Mouse (Mus musculus) cerebellum, adult 2 months (tissue): Measurements from ENCODE around the gene Inhbe.

ENCODE experiments used
- CTCF ChIP-seq: fragments of 200-500 bp; IDR thresholded peaks from 2 replicates; pipeline ENCODE4 v1.5.1; 2011; ENCODE audit warnings: low read depth, mild to moderate bottlenecking, control low read depth, low read length, moderate library complexity, borderline replicate concordance; ENCODE audit not compliant: insufficient read depth
- POLR2A ChIP-seq: fragments of 200-500 bp; IDR thresholded peaks from 2 replicates; pipeline ENCODE4 v1.6.1; 2011; ENCODE audit warnings: low read length, control low read depth, borderline replicate concordance; ENCODE audit not compliant: insufficient read depth

DNA sequence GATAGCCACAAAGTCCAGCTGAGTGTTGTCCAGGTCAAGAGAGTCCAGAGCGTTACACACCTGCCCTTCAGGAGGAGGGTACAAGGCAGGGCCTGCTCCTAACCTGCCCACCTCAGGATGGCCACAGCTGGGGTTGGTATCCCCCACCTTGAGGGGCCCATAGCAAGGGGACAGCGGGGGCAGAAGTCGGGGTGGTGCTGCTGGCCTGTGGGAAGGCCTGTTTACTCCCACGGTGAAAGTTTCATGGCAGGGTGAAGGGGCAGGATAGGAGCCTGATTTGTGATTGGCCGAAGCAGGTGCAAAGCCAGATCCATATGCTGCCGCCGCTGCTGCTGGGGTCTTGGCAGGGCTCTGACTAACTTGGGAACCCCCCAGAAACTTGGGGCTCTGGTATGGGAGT, 24.0 kb downstream of the Inhbe start:
- no peak for TF ChIP-seq CTCF
- no peak for TF ChIP-seq POLR2A
